Mouse (Mus musculus) myocyte (in vitro differentiated cells): ENCODE measurements around the gene Mgll. TPM values are rescaled to one million over a fixed set of nuclear protein-coding genes. Genes with fewer than 3 reads are reported as not detected.

Source experiments
- H3K27me3 ChIP-seq: one replicate; pipeline ENCODE4 v1.6.1; 2011; ENCODE audit not compliant: control insufficient read depth, insufficient read depth, insufficient read length
- H3K36me3 ChIP-seq: one replicate; pipeline ENCODE4 v1.6.1; 2011; ENCODE audit not compliant: control insufficient read depth, insufficient read depth
- H3K4me2 ChIP-seq: one replicate; pipeline ENCODE4 v1.6.1; 2011; ENCODE audit warnings: low read depth, control low read depth
- H3K4me3 ChIP-seq: one replicate; pipeline ENCODE4 v1.5.1; 2011; ENCODE audit warnings: mild to moderate bottlenecking, control low read depth, moderate library complexity
- H3K79me2 ChIP-seq: one replicate; pipeline ENCODE4 v1.6.1; 2011; ENCODE audit not compliant: control insufficient read depth, insufficient read depth
- H3ac ChIP-seq: one replicate; pipeline ENCODE4 v1.6.1; 2011; ENCODE audit not compliant: control insufficient read depth, insufficient read length
- CEBPB ChIP-seq: IDR thresholded peaks from 2 replicates; pipeline ENCODE4 v1.6.1; 2011; ENCODE audit warnings: mild to moderate bottlenecking, moderate library complexity; ENCODE audit not compliant: poor library complexity, insufficient read depth, severe bottlenecking
- E2F4 ChIP-seq: IDR thresholded peaks from one replicate; pipeline ENCODE4 v1.6.1; 2011; ENCODE audit warnings: mild to moderate bottlenecking, control low read depth, moderate library complexity; ENCODE audit not compliant: insufficient read depth
- MAX ChIP-seq: IDR thresholded peaks from one replicate; pipeline ENCODE4 v1.6.1; 2011; ENCODE audit warnings: low read depth, mild to moderate bottlenecking, control low read depth
- MYOD1 ChIP-seq, 3 experiments: IDR thresholded peaks; one replicate each; pipeline ENCODE4 v1.6.1; 2011; ENCODE audit warnings: control low read depth in 2 of 3, low read depth in 2 of 3, mild to moderate bottlenecking in 2 of 3, moderate library complexity in 1 of 3; ENCODE audit not compliant: insufficient read length in 2 of 3, control insufficient read depth in 1 of 3
- MYOG ChIP-seq, 3 experiments: IDR thresholded peaks; one replicate each; pipeline ENCODE4 v1.6.1; 2011; ENCODE audit warnings: control low read depth in 2 of 3, low read depth in 2 of 3, mild to moderate bottlenecking in 2 of 3; ENCODE audit not compliant: insufficient read length in 2 of 3, control insufficient read depth in 1 of 3, insufficient read depth in 1 of 3
- POLR2A ChIP-seq: IDR thresholded peaks from one replicate; pipeline ENCODE4 v1.6.1; 2011; ENCODE audit warnings: low read depth, mild to moderate bottlenecking, control low read depth, moderate library complexity; ENCODE audit not compliant: insufficient read length
- POLR2AphosphoS2 ChIP-seq: IDR thresholded peaks from one replicate; pipeline ENCODE4 v1.6.1; 2011; ENCODE audit warnings: low read depth, control low read depth; ENCODE audit not compliant: insufficient read length
- REST ChIP-seq: IDR thresholded peaks from one replicate; pipeline ENCODE4 v1.6.1; 2011; ENCODE audit warnings: mild to moderate bottlenecking, control low read depth, moderate library complexity; ENCODE audit not compliant: insufficient read depth, insufficient read length
- SRF ChIP-seq: IDR thresholded peaks from one replicate; pipeline ENCODE4 v1.6.1; 2011; ENCODE audit warnings: low read depth; ENCODE audit not compliant: control insufficient read depth, insufficient read length
- TCF12 ChIP-seq: IDR thresholded peaks from one replicate; pipeline ENCODE4 v1.6.1; 2011; ENCODE audit warnings: mild to moderate bottlenecking, control low read depth; ENCODE audit not compliant: poor library complexity, insufficient read depth, severe bottlenecking
- TCF3 ChIP-seq: IDR thresholded peaks from one replicate; pipeline ENCODE4 v1.6.1; 2011; ENCODE audit warnings: low read depth, control low read depth; ENCODE audit not compliant: insufficient read length
- USF1 ChIP-seq: IDR thresholded peaks from one replicate; pipeline ENCODE4 v1.6.1; 2011; ENCODE audit warnings: low read depth, mild to moderate bottlenecking, control low read depth, moderate library complexity
- polyA plus RNA-seq: library from polyadenylated mRNA; unstranded; fragments of >200 nt; fragmentation: generic; extraction: Trizol; gene quantifications from one replicate; pipeline ENCODE4 v1.2.1, GENCODE M21; 2012; ENCODE audit warnings: missing spikeins

Mgll gene
- polyA plus RNA-seq, 1 experiment, result 4.7 TPM

DNA sequence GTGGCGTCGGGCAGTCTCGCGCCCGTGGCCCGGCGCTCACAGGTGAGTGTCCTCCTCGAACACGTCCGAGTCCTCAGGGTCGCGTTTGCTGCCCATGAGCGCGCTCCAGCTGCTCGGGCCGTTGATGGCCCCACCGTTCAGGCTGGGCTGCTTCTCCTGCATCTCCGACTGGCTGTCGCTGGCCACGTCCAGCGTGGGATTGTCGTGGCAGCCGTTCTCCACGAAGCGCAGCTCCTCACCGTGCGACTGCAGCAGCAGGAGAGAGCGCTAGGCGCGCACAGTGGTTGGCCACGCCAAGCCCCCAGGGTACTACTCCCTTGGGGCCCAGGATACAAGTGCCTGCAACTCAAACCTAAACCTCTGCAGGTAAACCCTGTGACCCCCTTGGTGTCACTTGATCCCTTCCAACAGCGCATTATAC, 118.5 kb downstream of the Mgll start:
- TF ChIP-seq MYOD1 (IDR thresholded peaks at IDR 0.05; ENCODE audit: control insufficient read depth in 1 of 3, insufficient read length in 2 of 3, low read depth in 2 of 3) (peak in 1 of 3 experiments; percentile 12), TCF3 (no peak), REST (no peak), MYOG (IDR thresholded peaks at IDR 0.05; ENCODE audit: control insufficient read depth in 1 of 3, insufficient read depth in 1 of 3, insufficient read length in 2 of 3, low read depth in 2 of 3) (peak in 1 of 3 experiments; percentile 29)
- H3K4me3 ChIP-seq, result peak overlapping the region; percentile 55
- H3K36me3 ChIP-seq, result no peaks in the 10 kb centered on the region
- peak overlapping the region; percentile 88 for H3K4me2 ChIP-seq
- no peaks in the 10 kb centered on the region for H3K79me2 ChIP-seq
- no peaks in the 10 kb centered on the region for H3K27me3 ChIP-seq
- peak overlapping the region; percentile 17 for H3ac ChIP-seq

DNA sequence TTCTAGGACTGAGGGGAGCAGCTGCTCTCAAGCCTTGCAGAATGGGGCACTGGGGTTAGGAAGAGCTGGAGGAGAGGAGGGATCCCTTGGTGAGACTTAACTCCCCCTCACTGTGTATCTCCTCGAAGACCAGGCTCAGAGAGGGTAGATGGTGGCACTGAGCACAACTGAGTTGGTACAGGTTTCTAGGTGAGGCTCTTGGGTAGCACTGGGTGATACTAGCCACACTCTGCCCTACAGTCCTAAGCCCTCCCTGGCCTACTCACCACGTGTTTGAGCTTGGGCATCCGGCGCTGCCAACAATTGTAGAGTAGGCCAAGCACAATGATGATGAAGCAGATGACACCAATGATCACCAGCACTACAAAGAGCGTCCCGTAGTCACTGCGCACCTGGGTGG, 119.0 kb downstream of the Mgll start:
- H3K27me3 ChIP-seq, result no peaks in the 10 kb centered on the region
- peak overlapping the region; percentile 55 for H3K4me3 ChIP-seq
- H3K4me2 ChIP-seq, result peak overlapping the region; percentile 88
- TF ChIP-seq CEBPB (no peak), REST (no peak), TCF12 (no peak), MAX (no peak), POLR2AphosphoS2 (no peak), SRF (no peak), TCF3 (no peak)
- H3ac ChIP-seq, result peak overlapping the region; percentile 17
- no peaks in the 10 kb centered on the region for H3K79me2 ChIP-seq
- no peaks in the 10 kb centered on the region for H3K36me3 ChIP-seq

DNA sequence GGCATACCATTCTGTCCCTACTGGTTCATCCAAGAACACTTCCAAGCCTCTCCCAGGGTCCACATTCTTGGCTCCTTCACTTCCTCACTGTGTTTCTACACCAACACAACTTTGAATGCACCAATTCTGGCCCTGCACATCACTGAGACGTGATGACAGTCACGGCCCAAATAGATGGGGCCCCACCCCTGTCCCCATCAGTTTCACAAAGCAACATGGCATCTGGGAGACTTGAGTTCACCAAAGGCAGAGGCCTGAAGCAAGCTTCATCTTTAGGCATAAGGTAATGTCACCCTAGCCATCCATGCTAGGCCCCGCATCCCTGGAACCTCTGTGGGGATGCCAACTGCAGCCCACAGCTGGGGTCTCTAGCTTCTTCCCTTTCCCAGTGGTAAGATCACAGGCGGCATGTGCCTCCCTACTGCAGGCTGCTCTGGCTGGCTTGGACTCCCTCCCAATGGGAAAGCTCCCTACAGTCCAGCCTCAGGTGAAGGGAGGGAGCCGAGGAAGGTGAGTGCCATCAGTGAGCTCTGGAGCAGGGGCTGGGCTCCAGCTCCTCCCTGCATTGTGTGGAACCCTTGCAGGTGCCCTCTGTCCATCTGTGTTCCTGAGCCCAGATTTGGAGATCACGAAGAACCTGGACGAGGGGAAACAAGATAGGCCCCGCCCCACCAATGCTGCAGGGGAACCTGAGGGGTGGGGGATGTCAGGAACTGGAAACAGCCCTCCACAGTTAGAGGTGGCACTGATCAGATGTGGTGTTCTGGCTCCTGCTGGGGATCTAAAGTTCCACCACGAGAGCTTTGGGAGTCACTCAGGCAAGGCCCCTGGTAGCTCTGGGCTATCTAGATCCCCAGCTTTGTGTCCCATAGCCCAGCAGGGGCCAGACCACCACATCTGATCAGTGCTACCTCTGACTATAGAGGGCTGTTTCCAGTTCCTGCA, 119.8 kb downstream of the Mgll start:
- no peak overlapping the region for H3K4me2 ChIP-seq
- no peak for TF ChIP-seq MAX
- no peak for TF ChIP-seq REST
- TF ChIP-seq POLR2AphosphoS2, result no peak
- no peak for TF ChIP-seq SRF
- TF ChIP-seq MYOD1 (IDR thresholded peaks at IDR 0.05; ENCODE audit: control insufficient read depth in 1 of 3, insufficient read length in 2 of 3, low read depth in 2 of 3), result no peak
- no peaks in the 10 kb centered on the region for H3K36me3 ChIP-seq
- no peak overlapping the region for H3ac ChIP-seq
- H3K4me3 ChIP-seq, result no peak overlapping the region
- no peaks in the 10 kb centered on the region for H3K27me3 ChIP-seq
- H3K79me2 ChIP-seq, result no peaks in the 10 kb centered on the region

DNA sequence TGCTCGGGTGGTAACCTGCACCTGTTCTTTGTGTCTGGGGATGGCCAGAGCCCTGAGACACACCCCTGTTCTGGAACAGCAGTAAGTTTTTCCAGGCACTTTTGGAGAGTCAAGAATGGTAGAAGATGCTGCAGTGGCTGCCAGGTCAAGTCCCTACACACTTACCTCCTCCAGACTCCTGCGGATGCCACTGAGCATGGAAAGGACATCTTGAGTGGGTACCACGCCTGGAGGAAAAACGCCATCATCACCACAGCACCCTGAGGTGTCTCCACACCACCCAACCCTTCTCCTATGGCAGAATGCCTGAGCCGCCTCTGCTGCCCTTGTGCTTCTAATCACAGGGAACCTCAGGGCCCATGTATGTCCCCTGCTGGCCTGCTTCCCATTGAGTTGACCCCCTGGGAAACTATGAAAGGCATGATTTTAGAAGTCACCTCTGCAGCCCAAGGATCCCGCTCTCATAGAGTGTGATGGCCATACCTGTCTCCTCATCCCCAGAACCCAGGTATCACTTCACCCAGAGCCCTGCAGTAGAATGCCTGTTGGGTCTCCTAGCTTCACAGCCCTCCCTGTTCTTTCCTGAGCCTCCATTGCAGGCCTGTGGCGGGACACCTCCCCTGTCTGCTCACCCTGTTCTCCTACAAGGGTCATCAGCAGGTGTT, 120.8 kb downstream of the Mgll start:
- Histone ChIP-seq H3K79me2 (no peaks in the 10 kb centered on the region), H3K36me3 (no peaks in the 10 kb centered on the region)
- TF ChIP-seq REST (no peak), CEBPB (no peak), TCF3 (no peak), TCF12 (no peak), MYOD1 (IDR thresholded peaks at IDR 0.05; ENCODE audit: control insufficient read depth in 1 of 3, insufficient read length in 2 of 3, low read depth in 2 of 3) (no peak), MAX (no peak), USF1 (no peak), MYOG (IDR thresholded peaks at IDR 0.05; ENCODE audit: control insufficient read depth in 1 of 3, insufficient read depth in 1 of 3, insufficient read length in 2 of 3, low read depth in 2 of 3) (no peak), SRF (no peak), POLR2A (no peak), POLR2AphosphoS2 (no peak), E2F4 (no peak)

DNA sequence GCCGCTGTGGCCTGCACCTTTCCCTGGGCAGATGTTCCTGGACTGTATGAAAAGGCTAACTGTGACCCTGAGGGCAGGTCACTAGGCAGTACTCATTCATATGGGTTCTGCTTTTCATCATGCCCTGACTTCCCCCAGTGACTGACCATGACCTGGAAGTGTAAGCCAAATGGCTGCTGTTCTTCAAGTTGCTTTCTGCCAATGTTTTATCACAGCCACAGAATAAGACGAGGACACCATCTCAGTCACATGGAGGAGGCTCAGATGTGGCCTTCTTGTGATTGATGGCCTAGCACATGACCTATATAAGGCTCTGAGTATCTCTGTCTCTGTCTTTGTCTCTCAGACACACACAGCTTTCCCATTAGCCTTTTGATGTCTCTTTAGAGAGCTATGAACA, 123.4 kb downstream of the Mgll start:
- H3ac ChIP-seq, result no peak overlapping the region

More for the DNA sequence above, 120.8 kb downstream of the Mgll start:
- Histone ChIP-seq H3K4me3 (no peak overlapping the region), H3ac (no peak overlapping the region), H3K27me3 (no peaks in the 10 kb centered on the region), H3K4me2 (no peak overlapping the region)

More for the DNA sequence above, 123.4 kb downstream of the Mgll start:
- TF ChIP-seq MAX (no peak), REST (no peak), TCF12 (no peak), TCF3 (no peak), POLR2A (no peak), E2F4 (no peak), POLR2AphosphoS2 (no peak), MYOG (IDR thresholded peaks at IDR 0.05; ENCODE audit: control insufficient read depth in 1 of 3, insufficient read depth in 1 of 3, insufficient read length in 2 of 3, low read depth in 2 of 3) (no peak), CEBPB (no peak), SRF (no peak), USF1 (no peak), MYOD1 (IDR thresholded peaks at IDR 0.05; ENCODE audit: control insufficient read depth in 1 of 3, insufficient read length in 2 of 3, low read depth in 2 of 3) (no peak)
- Histone ChIP-seq H3K4me2 (no peak overlapping the region), H3K4me3 (no peak overlapping the region), H3K79me2 (no peaks in the 10 kb centered on the region), H3K36me3 (no peaks in the 10 kb centered on the region), H3K27me3 (no peaks in the 10 kb centered on the region)
